Mouse (Mus musculus) inflammation-experienced regulatory T-cells, adult 6 months (primary cell): ENCODE measurements around the gene Nnmt. TPM values are rescaled to one million over a fixed set of nuclear protein-coding genes. Genes with fewer than 3 reads are reported as not detected.

Source experiments
- ATAC-seq: one replicate; pipeline ENCODE4 v1.8.0; 2017
- polyA plus RNA-seq, 3 experiments: library from polyadenylated mRNA; unstranded; fragments of 100-300 nt; shearing (Covaris generic); gene quantifications; one replicate each; pipeline ENCODE4 v1.2.1; 2017

Gene Nnmt
- polyA plus RNA-seq: under 1 TPM in 1 of 3 experiments, not detected in 2; 0.50 TPM

GRCm38 (mm10) chr9:48604939-48605598 lies at the start of gene Nnmt:
Gene Nnmt (minus strand): TSS chr9:48605153.
- no peak for ATAC-seq

- no peak for ATAC-seq
These were observed 49.8 kb upstream of the Nnmt start for GRCm38 (mm10) chr9:48654730-48655129.

- no peak for ATAC-seq
These were observed 48.6 kb upstream of the Nnmt start for GRCm38 (mm10) chr9:48653399-48654070.

- no peak for ATAC-seq
These were observed 47.1 kb upstream of the Nnmt start for GRCm38 (mm10) chr9:48652026-48652425.

GRCm38 (mm10) chr9:48650846-48651245 lies 45.9 kb upstream of the Nnmt start:
- no peak for ATAC-seq

- ATAC-seq: no peak
These were observed 45.1 kb upstream of the Nnmt start for GRCm38 (mm10) chr9:48649851-48650685.

- no peak for ATAC-seq
These were observed 44.3 kb upstream of the Nnmt start for GRCm38 (mm10) chr9:48649098-48649766.

- ATAC-seq: no peak
These were observed 43.5 kb upstream of the Nnmt start for GRCm38 (mm10) chr9:48648285-48649097.

- no peak for ATAC-seq
These were observed 42.8 kb upstream of the Nnmt start for GRCm38 (mm10) chr9:48647648-48648284.

- no peak for ATAC-seq
These were observed 42.1 kb upstream of the Nnmt start for GRCm38 (mm10) chr9:48646781-48647647.

- no peak for ATAC-seq
These were observed 41.3 kb upstream of the Nnmt start for GRCm38 (mm10) chr9:48646251-48646650.

- no peak for ATAC-seq
These were observed 40.7 kb upstream of the Nnmt start for GRCm38 (mm10) chr9:48645648-48646126.

GRCm38 (mm10) chr9:48644926-48645647 lies 40.1 kb upstream of the Nnmt start:
- ATAC-seq: no peak

GRCm38 (mm10) chr9:48644376-48644775 lies 39.4 kb upstream of the Nnmt start:
- no peak for ATAC-seq

- ATAC-seq: no peak
These were observed 36.7 kb upstream of the Nnmt start for GRCm38 (mm10) chr9:48641636-48642035.

GRCm38 (mm10) chr9:48640881-48641280 lies 35.9 kb upstream of the Nnmt start:
- ATAC-seq: no peak

- no peak for ATAC-seq
These were observed 33.3 kb upstream of the Nnmt start for GRCm38 (mm10) chr9:48638176-48638803.

- no peak for ATAC-seq
These were observed 32.2 kb upstream of the Nnmt start for GRCm38 (mm10) chr9:48637161-48637560.
